Mouse (Mus musculus): Measurements from ENCODE around the gene Tm9sf3. TPM values are rescaled to one million over a fixed set of nuclear protein-coding genes. Genes with fewer than 3 reads are reported as not detected.
A peak's percentile ranks its signal among the peaks of the same experiment; 100 is the strongest.

Gene Tm9sf3
- polyA plus RNA-seq, 1 experiment from 2014 or later: 119 TPM

GRCm38 (mm10) chr19:41197606-41198005, 66.2 kb downstream of the Tm9sf3 start:
- ATAC-seq (ENCODE audit: low FRiP score): no peak
- H3K9me3 ChIP-seq: no peaks in the 10 kb centered on the region
- no peak overlapping the region for H3K4me2 ChIP-seq
- H3K4me3 ChIP-seq (replicated peaks): no peak overlapping the region
- no peaks in the 10 kb centered on the region for H3K36me3 ChIP-seq (replicated peaks)
- no peak overlapping the region for H3K9ac ChIP-seq
- H3K27ac ChIP-seq: no peak overlapping the region
- 85% methylated on average over 12 of the region's 12 CpGs for WGBS
- H3K4me1 ChIP-seq: peaks cover 6% of the 10 kb centered on the region; the same call in 1 of the 2 replicates
- peaks cover 87% of the 10 kb centered on the region for H3K27me3 ChIP-seq

DNA sequence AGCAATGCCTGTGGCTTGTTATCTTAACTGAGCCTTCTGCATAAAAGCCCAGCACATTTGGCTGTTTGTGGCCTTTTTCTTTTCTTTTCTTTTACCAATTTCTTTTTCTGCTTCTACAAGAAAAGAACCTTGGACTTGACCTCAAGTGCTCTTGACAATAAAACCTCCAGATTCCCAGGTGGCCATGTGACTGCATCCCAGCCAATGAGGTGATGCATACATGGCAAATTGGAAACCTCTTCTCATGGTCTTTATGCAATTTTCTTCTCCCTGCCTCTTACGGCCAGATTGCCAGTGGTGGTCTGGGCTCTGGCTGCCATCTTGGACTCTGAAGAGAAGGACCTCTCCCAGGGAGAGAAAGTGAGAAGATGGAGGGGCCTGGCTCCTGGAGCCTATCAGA, 70.4 kb downstream of the Tm9sf3 start:
- Histone ChIP-seq H3K4me2 (no peak overlapping the region), H3K36me3 (replicated peaks) (no peaks in the 10 kb centered on the region), H3K4me1 (peaks cover 35% of the 10 kb centered on the region), H3K27me3 (peaks cover 87% of the 10 kb centered on the region), H3K27ac (no peak overlapping the region), H3K4me3 (replicated peaks) (no peak overlapping the region), H3K9me3 (no peaks in the 10 kb centered on the region), H3K9ac (no peak overlapping the region)
- WGBS: 50% methylated on average over 1 of the region's 1 CpGs
- ATAC-seq (ENCODE audit: low FRiP score): no peak

DNA sequence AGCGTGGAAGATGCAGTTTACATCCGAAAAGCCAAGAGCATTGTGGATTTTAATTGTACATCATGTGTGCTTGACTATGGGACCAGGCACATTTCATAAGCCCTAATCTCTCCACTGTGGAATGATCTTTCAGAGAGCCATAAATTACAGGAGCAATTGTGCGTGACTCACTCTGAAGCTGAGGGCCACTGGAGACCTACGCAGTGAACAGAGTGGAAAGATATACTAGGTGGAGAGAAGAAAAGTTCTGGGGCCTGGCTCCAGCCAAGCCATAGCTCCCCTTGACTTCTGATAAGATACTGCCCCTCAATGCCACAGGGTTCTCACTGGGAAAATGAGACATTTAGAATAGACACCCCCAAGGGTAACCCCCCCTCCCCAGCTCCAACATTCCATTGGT, 70.8 kb downstream of the Tm9sf3 start:
- WGBS: 89% methylated on average over 4 of the region's 4 CpGs
- H3K27me3 ChIP-seq: peaks cover 87% of the 10 kb centered on the region
- no peak for ATAC-seq (ENCODE audit: low FRiP score)
- H3K36me3 ChIP-seq (replicated peaks): no peaks in the 10 kb centered on the region
- no peaks in the 10 kb centered on the region for H3K9me3 ChIP-seq
- H3K4me3 ChIP-seq (replicated peaks): no peak overlapping the region
- H3K4me1 ChIP-seq: peaks cover 35% of the 10 kb centered on the region
- no peak overlapping the region for H3K4me2 ChIP-seq
- H3K27ac ChIP-seq: no peak overlapping the region
- H3K9ac ChIP-seq: no peak overlapping the region

- Histone ChIP-seq H3K4me2 (no peak overlapping the region), H3K27ac (no peak overlapping the region), H3K36me3 (replicated peaks) (no peaks in the 10 kb centered on the region), H3K27me3 (peaks cover 84% of the 10 kb centered on the region), H3K9me3 (no peaks in the 10 kb centered on the region), H3K9ac (no peak overlapping the region), H3K4me3 (replicated peaks) (no peak overlapping the region), H3K4me1 (peaks cover 35% of the 10 kb centered on the region)
- 77% methylated on average over 9 of the region's 9 CpGs for WGBS
- ATAC-seq (ENCODE audit: low FRiP score): 0 out of 2 replicates have a peak, but pooled peaks have one; percentile 20
Observed at GRCm38 (mm10) chr19:41191724-41192123, 72.1 kb downstream of the Tm9sf3 start.

- Histone ChIP-seq H3K4me2 (no peak overlapping the region), H3K36me3 (replicated peaks) (no peaks in the 10 kb centered on the region), H3K27ac (no peak overlapping the region), H3K27me3 (peaks cover 78% of the 10 kb centered on the region), H3K4me3 (replicated peaks) (no peak overlapping the region), H3K9ac (no peak overlapping the region), H3K4me1 (peaks cover 35% of the 10 kb centered on the region), H3K9me3 (no peaks in the 10 kb centered on the region)
- WGBS: 21% methylated on average over 6 of the region's 6 CpGs
- ATAC-seq (ENCODE audit: low FRiP score): peak; percentile 61; the same call in 1 of the 2 replicates
Observed at GRCm38 (mm10) chr19:41190876-41191434, 72.8 kb downstream of the Tm9sf3 start.

GRCm38 (mm10) chr19:41177331-41177730, 86.5 kb downstream of the Tm9sf3 start:
- H3K4me1 ChIP-seq: peaks cover 15% of the 10 kb centered on the region
- no peaks in the 10 kb centered on the region for H3K9me3 ChIP-seq
- H3K4me2 ChIP-seq: no peak overlapping the region
- H3K9ac ChIP-seq: no peak overlapping the region
- H3K27ac ChIP-seq: no peak overlapping the region
- ATAC-seq (ENCODE audit: low FRiP score): 0 out of 2 replicates have a peak, but pooled peaks have one; percentile 51
- H3K4me3 ChIP-seq (replicated peaks): no peak overlapping the region
- no peaks in the 10 kb centered on the region for H3K36me3 ChIP-seq (replicated peaks)
- WGBS: 3% methylated on average over 6 of the region's 6 CpGs
- peaks cover 100% of the 10 kb centered on the region for H3K27me3 ChIP-seq

GRCm38 (mm10) chr19:41176881-41177280, 86.9 kb downstream of the Tm9sf3 start:
- peaks cover 15% of the 10 kb centered on the region for H3K4me1 ChIP-seq
- peaks cover 99% of the 10 kb centered on the region for H3K27me3 ChIP-seq
- no peaks in the 10 kb centered on the region for H3K36me3 ChIP-seq (replicated peaks)
- H3K4me3 ChIP-seq (replicated peaks): no peak overlapping the region
- 13% methylated on average over 2 of the region's 2 CpGs for WGBS
- H3K27ac ChIP-seq: no peak overlapping the region
- ATAC-seq (ENCODE audit: low FRiP score): no peak
- H3K9ac ChIP-seq: no peak overlapping the region
- no peak overlapping the region for H3K4me2 ChIP-seq
- no peaks in the 10 kb centered on the region for H3K9me3 ChIP-seq

- 90% methylated on average over 5 of the region's 5 CpGs for WGBS
- Histone ChIP-seq H3K9ac (no peak overlapping the region), H3K9me3 (no peaks in the 10 kb centered on the region), H3K4me2 (no peak overlapping the region), H3K4me1 (peaks cover 24% of the 10 kb centered on the region), H3K36me3 (replicated peaks) (no peaks in the 10 kb centered on the region), H3K4me3 (replicated peaks) (no peak overlapping the region), H3K27ac (no peak overlapping the region), H3K27me3 (peaks cover 76% of the 10 kb centered on the region)
- no peak for ATAC-seq (ENCODE audit: low FRiP score)
Observed at GRCm38 (mm10) chr19:41165914-41166235, 97.9 kb downstream of the Tm9sf3 start.

- Histone ChIP-seq H3K4me3 (replicated peaks) (no peak overlapping the region), H3K9ac (no peak overlapping the region), H3K9me3 (no peaks in the 10 kb centered on the region), H3K27ac (no peak overlapping the region), H3K4me2 (no peak overlapping the region), H3K4me1 (peaks cover 24% of the 10 kb centered on the region), H3K27me3 (peaks cover 75% of the 10 kb centered on the region), H3K36me3 (replicated peaks) (no peaks in the 10 kb centered on the region)
- 47% methylated on average over 14 of the region's 14 CpGs for WGBS
- ATAC-seq (ENCODE audit: low FRiP score): 0 out of 2 replicates have a peak, but pooled peaks have one; percentile 23
Observed at GRCm38 (mm10) chr19:41165144-41165913, 98.5 kb downstream of the Tm9sf3 start.

DNA sequence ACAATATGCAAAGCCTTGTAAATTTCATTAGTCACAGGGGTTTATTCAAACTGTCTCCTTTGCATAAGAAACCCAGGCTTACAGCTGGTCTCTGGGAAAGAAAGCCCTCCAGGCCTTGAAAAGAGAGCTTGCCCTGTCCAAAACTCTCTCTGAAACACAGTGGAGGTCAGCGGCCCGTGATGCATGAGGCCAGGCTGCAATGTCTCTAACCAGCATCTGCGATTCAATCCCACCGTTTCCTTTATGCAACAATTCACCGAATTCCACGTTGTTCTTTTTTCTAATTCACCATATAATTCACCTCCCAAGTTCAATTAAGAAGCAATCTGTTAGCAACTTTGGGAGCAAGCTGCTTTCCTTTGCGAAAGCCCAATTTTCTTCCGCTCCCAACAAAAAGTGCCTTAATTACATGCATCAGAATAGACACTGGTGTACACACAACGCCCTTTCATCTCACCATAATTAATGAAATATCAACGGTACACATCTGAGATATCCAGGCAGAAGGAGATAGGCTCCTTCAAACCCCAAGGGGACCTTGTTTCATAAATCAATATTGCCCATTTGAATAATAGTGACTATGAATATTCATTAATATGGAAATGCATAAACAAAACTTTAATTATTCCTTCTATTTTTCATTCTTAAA, 99.2 kb downstream of the Tm9sf3 start:
- H3K36me3 ChIP-seq (replicated peaks): no peaks in the 10 kb centered on the region
- ATAC-seq (ENCODE audit: low FRiP score): peak; percentile 70; the same call in 1 of the 2 replicates
- H3K4me2 ChIP-seq: no peak overlapping the region
- H3K9me3 ChIP-seq: no peaks in the 10 kb centered on the region
- H3K4me3 ChIP-seq (replicated peaks): no peak overlapping the region
- H3K4me1 ChIP-seq: peaks cover 24% of the 10 kb centered on the region
- H3K27ac ChIP-seq: peak overlapping the region; percentile 27; the same call in 1 of the 2 replicates
- H3K27me3 ChIP-seq: peaks cover 72% of the 10 kb centered on the region
- WGBS: 11% methylated on average over 10 of the region's 10 CpGs
- H3K9ac ChIP-seq: no peak overlapping the region
